Comparison of ENCODE assay signal across 1 mouse cellular context in the genomic region with DNA sequence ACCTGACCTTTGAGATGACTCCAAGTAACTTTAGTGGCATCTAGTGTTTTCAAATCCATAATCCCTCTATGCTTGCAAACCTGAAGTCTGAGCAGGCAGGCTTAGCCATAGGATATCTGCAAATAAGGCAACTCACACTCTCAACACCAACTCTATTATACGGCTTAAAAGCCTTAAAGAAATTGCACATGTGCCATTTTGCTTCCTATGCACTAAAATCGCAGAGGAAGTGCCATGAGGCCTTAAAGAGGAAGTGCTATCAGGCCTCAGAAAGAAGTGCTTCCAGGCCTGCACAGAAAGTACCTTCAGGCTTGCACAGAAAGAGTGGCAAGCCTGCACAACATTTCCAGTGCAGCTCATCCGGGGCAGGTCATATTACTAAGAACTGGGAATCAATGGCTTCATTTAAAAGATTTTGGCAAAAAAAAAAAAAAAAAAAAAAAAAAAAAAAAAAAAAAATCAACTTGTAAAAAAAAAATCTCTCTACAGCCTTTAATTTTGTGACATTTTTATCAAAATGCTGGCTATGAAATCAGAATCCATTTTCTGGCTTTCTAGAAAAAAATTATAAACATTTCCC.
TF ChIP-seq lines count a peak whose summit lies in the region.

No protein-coding gene starts in this region.

TF ChIP-seq in MEL, 35 proteins besides CTCF, POLR2A, EP300 and RAD21 (continued from another document):
- no peak for TF ChIP-seq POLR2AphosphoS2 (IDR thresholded peaks at IDR 0.05; ENCODE audit: low read length)
- no peak for TF ChIP-seq CHD1 (IDR thresholded peaks at IDR 0.05; ENCODE audit: low read depth, low read length)
- no peak for TF ChIP-seq KAT2A (conservative IDR thresholded peaks at IDR 0.05; ENCODE audit: low read depth, low read length)
- TF ChIP-seq CHD2 (IDR thresholded peaks at IDR 0.05; ENCODE audit: low read length): no peak
- TF ChIP-seq HCFC1 (IDR thresholded peaks at IDR 0.05; ENCODE audit: low read depth, low read length): 0 out of 2 replicates have a peak, but pooled peaks have one; percentile 21
- no peak for TF ChIP-seq SMC3 (IDR thresholded peaks at IDR 0.05; ENCODE audit: low read depth, low read length)
- no peak for TF ChIP-seq NELFE (IDR thresholded peaks at IDR 0.05; ENCODE audit: low read depth, low read length)
- TF ChIP-seq ZC3H11A (IDR thresholded peaks at IDR 0.05; ENCODE audit: low read depth, low read length): no peak
